Mouse (Mus musculus) intestine, embryonic 14.5 days (tissue): Measurements from ENCODE around the gene Foxe3. TPM values are rescaled to one million over a fixed set of nuclear protein-coding genes. Genes with fewer than 3 reads are reported as not detected.
"Not testable (repeated sequence)": the region's sequence is repeated elsewhere in the genome, so short reads cannot be mapped to it uniquely, and the experiment has no call there.

Experiments used
- ATAC-seq: fragments of 200-750 bp; cut with Nextera tagmentation; replicated peaks from 2 replicates; pipeline ENCODE4 v1.8.0; 2017; ENCODE audit warnings: low read depth, moderate number of reproducible peaks, moderate TSS enrichment, moderate library complexity; ENCODE audit not compliant: low FRiP score, low TSS enrichment
- DNase-seq: peaks from one replicate; pipeline ENCODE4 v3.0.0-alpha.2; 2018; ENCODE audit warnings: low spot score
- H3K27ac ChIP-seq: fragments of 300-500 bp; sonication (generic); 2 replicates; pipeline ENCODE4 v1.5.1; 2014; ENCODE audit warnings: low read depth, mild to moderate bottlenecking, control low read depth
- H3K27me3 ChIP-seq: fragments of 300-500 bp; sonication (generic); replicated peaks from 2 replicates; pipeline ENCODE4 v1.6.1; 2014; ENCODE audit warnings: low read length, control low read depth; ENCODE audit not compliant: control insufficient read depth, insufficient read depth
- H3K36me3 ChIP-seq: fragments of 300-500 bp; sonication (generic); 2 replicates; pipeline ENCODE4 v1.6.1; 2014; ENCODE audit warnings: low read length, control low read depth; ENCODE audit not compliant: control insufficient read depth, insufficient read depth
- H3K4me1 ChIP-seq: fragments of 300-500 bp; sonication (generic); replicated peaks from 2 replicates; pipeline ENCODE4 v1.6.1; 2014; ENCODE audit warnings: low read length, control low read depth, mixed read lengths; ENCODE audit not compliant: control insufficient read depth, insufficient read depth
- H3K4me2 ChIP-seq: fragments of 300-500 bp; sonication (generic); 2 replicates; pipeline ENCODE4 v1.6.1; 2014; ENCODE audit warnings: low read length
- H3K4me3 ChIP-seq: fragments of 300-500 bp; sonication (generic); 2 replicates; pipeline ENCODE4 v1.5.1; 2014; ENCODE audit warnings: low read depth, low read length, control low read depth, mixed read lengths
- H3K9ac ChIP-seq: fragments of 300-500 bp; sonication (generic); 2 replicates; pipeline ENCODE4 v1.6.1; 2014; ENCODE audit warnings: mild to moderate bottlenecking, low read length
- H3K9me3 ChIP-seq: fragments of 300-500 bp; sonication (generic); 2 replicates; pipeline ENCODE4 v1.6.1; 2016; ENCODE audit warnings: low read length, control low read depth; ENCODE audit not compliant: control insufficient read depth
- WGBS: fragments of 180-500 bp; shearing (Covaris S2); extraction: QIAGEN DNeasy Blood & Tissue Kit; methylation state at CpG from one replicate; pipeline ENCODE4 v1.1.7; 2014; 5-methylcytosine and 5-hydroxymethylcytosine counted together
- polyA plus RNA-seq: library from polyadenylated mRNA; unstranded; fragments of >200 nt; fragmentation: Nextera tagmentation; extraction: Ambion mirVana; gene quantifications from 2 replicates; pipeline ENCODE4 v1.2.1, GENCODE M21; 2014

Gene Foxe3
- not detected in 2 replicates for polyA plus RNA-seq

DNA sequence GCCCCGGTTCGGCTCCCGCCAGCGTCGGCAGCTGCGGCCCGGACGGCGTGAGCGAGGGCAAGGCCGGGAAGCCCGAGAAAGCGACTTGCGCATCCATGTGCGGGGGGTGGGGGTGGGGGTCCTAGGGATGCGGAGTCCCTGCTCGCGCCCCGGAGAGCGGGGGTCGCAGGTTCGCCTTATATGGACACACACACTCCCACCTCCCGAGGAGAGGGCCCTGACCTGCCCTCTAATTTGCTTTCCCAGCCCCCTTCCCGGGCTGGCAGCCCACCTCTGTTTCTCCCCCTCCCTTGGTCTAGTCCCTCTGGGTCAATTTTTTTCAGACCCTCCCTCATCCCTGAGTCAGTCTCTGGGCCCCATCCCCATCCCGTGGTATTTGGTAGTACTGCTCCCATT is at the start of gene Foxe3:
Gene Foxe3, minus strand, starts transcription at position 97 of the 396 bp plus-strand sequence.
- H3K4me3 ChIP-seq = peak within 1 kb of the TSS; percentile 40
- WGBS = 2% methylated on average over 25 of the region's 25 CpGs
- H3K9ac ChIP-seq = no peak within 1 kb of the TSS
- H3K36me3 ChIP-seq = no peaks in the 10 kb centered on the region
- H3K4me2 ChIP-seq = peak within 1 kb of the TSS; percentile 51
- H3K9me3 ChIP-seq = no peaks in the 10 kb centered on the region
- peaks cover 90% of the 10 kb centered on the region for H3K27me3 ChIP-seq
- ATAC-seq = no peak
- H3K4me1 ChIP-seq = peaks cover 5% of the 10 kb centered on the region; the same call in 1 of the 2 replicates
- no peak within 1 kb of the TSS for H3K27ac ChIP-seq
- DNase-seq = no peak

DNA sequence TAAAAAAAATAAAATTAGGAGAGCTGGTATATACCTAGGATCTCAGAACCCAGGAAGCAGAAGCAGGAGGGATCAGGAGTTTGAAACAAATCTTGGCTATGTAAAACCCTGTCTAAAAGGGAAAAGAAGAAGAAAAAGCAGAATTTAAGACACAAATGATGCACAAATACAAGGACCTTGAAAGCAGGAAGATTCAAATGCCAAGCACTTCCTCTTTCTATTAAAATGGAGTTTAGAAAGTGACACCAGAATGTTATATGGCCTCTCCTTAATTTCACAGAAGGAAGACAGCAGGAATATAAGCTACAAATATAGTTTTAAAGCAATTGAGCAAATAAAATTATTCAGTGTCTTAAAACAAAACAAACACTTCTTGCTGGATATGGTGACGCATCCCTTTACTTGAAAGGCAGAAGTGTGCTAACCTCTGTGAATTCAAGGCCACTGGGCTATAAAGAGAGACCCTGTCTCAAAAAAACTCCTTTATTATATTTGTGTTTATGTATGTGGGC is 47.5 kb upstream of the Foxe3 start:
- Histone ChIP-seq H3K9me3 (no peaks in the 10 kb centered on the region), H3K27me3 (no peaks in the 10 kb centered on the region), H3K9ac (no peak overlapping the region), H3K27ac (no peak overlapping the region), H3K36me3 (peaks cover 9% of the 10 kb centered on the region), H3K4me3 (no peak overlapping the region), H3K4me1 (no peaks in the 10 kb centered on the region), H3K4me2 (no peak overlapping the region)
- ATAC-seq = no peak
- 85% methylated on average over 1 of the region's 1 CpGs for WGBS
- DNase-seq = no peak

- WGBS = 97% methylated on average over 5 of the region's 5 CpGs
- Histone ChIP-seq H3K9me3 (no peaks in the 10 kb centered on the region), H3K27ac (no peak overlapping the region), H3K4me1 (no peaks in the 10 kb centered on the region), H3K4me2 (no peak overlapping the region), H3K36me3 (peaks cover 33% of the 10 kb centered on the region), H3K4me3 (no peak overlapping the region), H3K27me3 (no peaks in the 10 kb centered on the region), H3K9ac (no peak overlapping the region)
- ATAC-seq = no peak
- DNase-seq = no peak
Measured at GRCm38 (mm10) chr4:114970736-114971135, 44.9 kb upstream of the Foxe3 start.

DNA sequence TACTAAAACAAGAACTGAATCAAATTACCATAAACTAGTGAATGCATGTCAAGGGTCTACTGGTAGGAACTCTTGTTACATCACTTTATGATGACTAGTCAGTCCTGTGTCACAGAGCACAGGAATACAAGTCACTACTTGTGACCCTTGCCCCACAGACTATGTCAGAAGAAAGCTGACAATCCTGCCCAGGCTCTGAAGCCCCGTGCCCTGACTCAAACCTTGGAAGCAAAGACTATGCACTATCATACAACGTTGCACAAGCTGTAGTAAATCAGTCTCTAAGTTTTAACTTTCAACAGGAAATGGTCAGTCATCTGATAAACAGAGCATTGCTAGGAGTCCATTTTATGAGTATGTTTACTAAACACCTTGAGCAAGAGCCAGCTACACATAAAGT is 35.1 kb upstream of the Foxe3 start:
- not testable (repeated sequence) for H3K9ac ChIP-seq, H3K4me2 ChIP-seq, DNase-seq, H3K27me3 ChIP-seq, H3K4me1 ChIP-seq, H3K4me3 ChIP-seq, ATAC-seq, H3K9me3 ChIP-seq, H3K27ac ChIP-seq
- 49% methylated on average over 2 of the region's 2 CpGs for WGBS
- peaks cover 53% of the 10 kb centered on the region for H3K36me3 ChIP-seq

DNA sequence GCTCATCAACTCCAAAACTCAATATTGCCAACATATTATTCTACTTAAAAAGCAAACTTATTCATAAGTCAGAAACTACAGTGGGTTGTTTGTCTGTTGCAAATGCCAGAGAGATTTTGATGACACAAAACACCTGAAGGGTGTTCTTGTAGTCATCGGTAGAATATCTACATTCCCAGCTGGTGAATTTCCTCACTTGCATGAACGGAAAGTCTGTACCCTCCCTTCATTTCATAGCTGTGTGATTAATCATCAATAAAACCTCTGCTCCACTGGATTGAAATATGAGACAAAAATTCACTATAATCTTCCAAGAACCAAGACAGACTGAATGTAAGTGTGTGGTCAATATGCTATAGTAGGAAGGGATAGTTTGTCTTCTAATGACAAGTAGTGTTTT is 33.7 kb upstream of the Foxe3 start:
- H3K36me3 ChIP-seq = peaks cover 40% of the 10 kb centered on the region
- no peaks in the 10 kb centered on the region for H3K9me3 ChIP-seq
- H3K9ac ChIP-seq = no peak overlapping the region
- H3K27me3 ChIP-seq = no peaks in the 10 kb centered on the region
- ATAC-seq (no peak), DNase-seq (no peak)
- no peaks in the 10 kb centered on the region for H3K4me1 ChIP-seq
- H3K4me2 ChIP-seq = no peak overlapping the region
- H3K27ac ChIP-seq = no peak overlapping the region
- no peak overlapping the region for H3K4me3 ChIP-seq
- WGBS = 89% methylated on average over 2 of the region's 2 CpGs

- Histone ChIP-seq H3K36me3 (peaks cover 34% of the 10 kb centered on the region), H3K9me3 (no peaks in the 10 kb centered on the region), H3K4me2 (no peak overlapping the region), H3K27me3 (no peaks in the 10 kb centered on the region), H3K27ac (no peak overlapping the region), H3K4me3 (no peak overlapping the region), H3K4me1 (no peaks in the 10 kb centered on the region), H3K9ac (no peak overlapping the region)
- DNase-seq = no peak
- 87% methylated on average over 4 of the region's 4 CpGs for WGBS
- ATAC-seq = no peak
Measured at GRCm38 (mm10) chr4:114958786-114959185, 33.0 kb upstream of the Foxe3 start.

DNA sequence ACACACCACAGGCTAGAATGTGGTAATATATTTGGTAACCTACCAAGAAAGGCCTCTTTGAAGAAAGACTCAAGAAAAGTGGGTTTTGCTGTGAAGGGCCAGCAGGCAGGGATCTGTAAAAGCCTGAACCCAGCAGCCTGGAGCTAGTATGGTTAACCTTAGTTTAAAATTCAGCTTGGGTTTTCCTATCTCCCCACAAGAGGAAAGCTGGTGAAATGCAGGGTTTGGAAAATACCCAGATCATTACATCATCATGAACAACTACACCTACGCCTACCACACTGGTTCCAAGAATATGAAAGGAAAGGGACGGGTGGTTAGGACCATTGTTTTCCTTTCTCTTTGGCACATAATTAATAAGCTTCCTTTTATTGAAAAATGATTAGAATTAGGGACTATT is 32.4 kb upstream of the Foxe3 start:
- no peak overlapping the region for H3K9ac ChIP-seq
- H3K4me3 ChIP-seq = no peak overlapping the region
- no peaks in the 10 kb centered on the region for H3K4me1 ChIP-seq
- H3K9me3 ChIP-seq = no peaks in the 10 kb centered on the region
- no peak for DNase-seq
- no peak overlapping the region for H3K27ac ChIP-seq
- no peak overlapping the region for H3K4me2 ChIP-seq
- H3K27me3 ChIP-seq = no peaks in the 10 kb centered on the region
- ATAC-seq = no peak
- peaks cover 34% of the 10 kb centered on the region for H3K36me3 ChIP-seq
- WGBS = 87% methylated on average over 2 of the region's 2 CpGs

DNA sequence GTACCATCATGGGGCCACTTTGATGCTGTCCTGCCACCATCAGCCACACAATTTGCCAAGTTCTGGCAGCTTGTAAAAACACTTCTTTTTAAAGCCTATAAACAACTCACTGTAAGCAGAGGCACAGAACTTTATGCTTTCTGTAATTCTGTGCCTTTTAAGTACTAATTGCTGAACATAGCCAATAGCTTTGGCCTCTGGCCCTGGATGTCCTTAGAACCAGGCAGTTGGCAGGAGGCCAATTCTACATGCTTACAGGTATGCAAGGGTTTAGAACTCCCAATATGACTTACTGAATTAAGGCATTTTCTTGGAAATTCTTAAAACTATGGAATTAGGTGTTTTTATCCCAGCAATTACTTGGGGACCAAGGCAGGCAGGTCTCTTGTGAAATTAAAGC is 31.6 kb upstream of the Foxe3 start:
- Histone ChIP-seq H3K4me1 (no peaks in the 10 kb centered on the region), H3K9me3 (no peaks in the 10 kb centered on the region), H3K27me3 (no peaks in the 10 kb centered on the region), H3K27ac (no peak overlapping the region), H3K4me3 (no peak overlapping the region), H3K9ac (no peak overlapping the region), H3K36me3 (peaks cover 26% of the 10 kb centered on the region), H3K4me2 (no peak overlapping the region)
- no peak for ATAC-seq
- no peak for DNase-seq

DNA sequence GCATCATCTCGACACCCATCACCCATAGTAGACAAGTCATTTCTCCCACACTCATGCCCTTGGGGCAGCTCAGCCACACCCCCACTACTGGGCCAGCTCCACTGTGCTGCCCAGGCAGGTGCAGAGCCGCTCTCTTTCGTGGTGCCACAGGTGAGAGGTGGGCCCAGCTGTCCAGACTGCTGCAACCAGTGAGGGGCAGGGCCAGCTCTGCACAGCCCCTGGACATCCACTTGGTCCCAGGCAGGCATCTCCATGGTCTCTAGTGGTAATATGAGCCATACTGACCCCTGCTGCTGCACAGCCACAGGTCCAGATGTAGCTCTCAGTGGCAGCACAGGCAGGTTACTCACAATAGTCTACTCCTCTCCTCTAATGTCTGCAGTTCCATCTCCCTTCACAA is 27.4 kb upstream of the Foxe3 start:
- Histone ChIP-seq H3K36me3 (no peaks in the 10 kb centered on the region), H3K4me2 (no peak overlapping the region), H3K9me3 (no peaks in the 10 kb centered on the region), H3K4me3 (no peak overlapping the region), H3K27me3 (no peaks in the 10 kb centered on the region), H3K9ac (no peak overlapping the region), H3K27ac (no peak overlapping the region), H3K4me1 (no peaks in the 10 kb centered on the region)
- 81% methylated on average over 3 of the region's 3 CpGs for WGBS
- DNase-seq (no peak), ATAC-seq (peak; percentile 43; the same call in 1 of the 2 replicates)
